In genomic region chr7:40884855-40885489, GRCm38 (mm10) we compare ENCODE assay signal across 10 mouse cellular contexts. TPM values are rescaled to one million over a fixed set of nuclear protein-coding genes. Genes with fewer than 3 reads are reported as not detected.
DNase-seq lines count a peak whose midpoint lies in the region; ATAC-seq and TF ChIP-seq lines count a peak whose summit lies in the region.
"Had no signal": no experiment of that assay in that cellular context is flagged by ENCODE, and none has a peak within 500 bp of the region (broad histone marks: within the 10 kb centered on the region; RNA-seq: fewer than 3 reads in every experiment).

No protein-coding gene starts in this region.

- no peak for TF ChIP-seq EP300 in stomach, postnatal 0 days (optimal IDR thresholded peaks at IDR 0.05)

- 42% methylated on average over 8 of the region's 8 CpGs for WGBS in forebrain, embryonic 16.5 days
- WGBS in stomach, postnatal 0 days: 67% methylated on average over 8 of the region's 8 CpGs
- 57% methylated on average over 8 of the region's 8 CpGs for WGBS in heart, embryonic 12.5 days

- TF ChIP-seq CTCF in stomach, postnatal 0 days (IDR thresholded peaks at IDR 0.05; ENCODE audit: low read depth): no peak

- H3K9ac ChIP-seq in forebrain, embryonic 16.5 days (replicated peaks; ENCODE audit: low read depth, low read length): no peak overlapping the region
- H3K9ac ChIP-seq in stomach, postnatal 0 days (ENCODE audit: low read length): no peak overlapping the region
- H3K9ac ChIP-seq in heart, embryonic 12.5 days: no peak overlapping the region
- H3K9ac ChIP-seq: neural tube, embryonic 12.5 days had no signal

- H3K4me1 ChIP-seq in forebrain, embryonic 16.5 days (replicated peaks; ENCODE audit: control insufficient read depth, insufficient read depth, low read length): no peaks in the 10 kb centered on the region
- H3K4me1 ChIP-seq in stomach, postnatal 0 days (replicated peaks; ENCODE audit: control insufficient read depth, insufficient read depth): no peaks in the 10 kb centered on the region
- no peaks in the 10 kb centered on the region for H3K4me1 ChIP-seq in heart, embryonic 12.5 days (replicated peaks)
- H3K4me1 ChIP-seq: neural tube, embryonic 12.5 days had no signal

- peak; percentile 45; the same call in 1 of the 2 replicates for ATAC-seq in forebrain, embryonic 16.5 days
- ATAC-seq in stomach, postnatal 0 days (ENCODE audit: low FRiP score, low TSS enrichment): no peak
- ATAC-seq in heart, embryonic 12.5 days (ENCODE audit: insufficient number of reproducible peaks, low FRiP score): no peak
- no peak for ATAC-seq in inflammation-experienced regulatory T-cells, adult 6 months
- no peak for ATAC-seq in megakaryocyte-erythroid progenitor cell, adult 5-6 weeks (replicated peaks; ENCODE audit: low FRiP score, low TSS enrichment, poor library complexity, severe bottlenecking)

- no peaks in the 10 kb centered on the region for H3K36me3 ChIP-seq in forebrain, embryonic 16.5 days (ENCODE audit: control insufficient read depth, insufficient read depth)
- H3K36me3 ChIP-seq in stomach, postnatal 0 days (ENCODE audit: control insufficient read depth, insufficient read depth, low read length): no peaks in the 10 kb centered on the region
- no peaks in the 10 kb centered on the region for H3K36me3 ChIP-seq in heart, embryonic 12.5 days
- H3K36me3 ChIP-seq: G1E; neural tube, embryonic 12.5 days had no signal

- no peak overlapping the region for H3K27ac ChIP-seq in forebrain, embryonic 16.5 days (ENCODE audit: low read length)
- H3K27ac ChIP-seq in stomach, postnatal 0 days (replicated peaks): no peak overlapping the region
- H3K27ac ChIP-seq in heart, embryonic 12.5 days (ENCODE audit: poor library complexity, severe bottlenecking): no peak overlapping the region
- H3K27ac ChIP-seq: neural tube, embryonic 12.5 days had no signal

- H3K4me3 ChIP-seq in forebrain, embryonic 16.5 days (replicated peaks; ENCODE audit: low read length): no peak overlapping the region
- no peak overlapping the region for H3K4me3 ChIP-seq in stomach, postnatal 0 days (ENCODE audit: low read depth, low read length)
- H3K4me3 ChIP-seq in heart, embryonic 12.5 days: no peak overlapping the region
- H3K4me3 ChIP-seq: neural tube, embryonic 12.5 days had no signal

- H3K27me3 ChIP-seq in forebrain, embryonic 16.5 days (replicated peaks; ENCODE audit: control insufficient read depth, insufficient read depth, low read length): no peaks in the 10 kb centered on the region
- H3K27me3 ChIP-seq in stomach, postnatal 0 days (ENCODE audit: control insufficient read depth, insufficient read depth, low read length): no peaks in the 10 kb centered on the region
- no peaks in the 10 kb centered on the region for H3K27me3 ChIP-seq in heart, embryonic 12.5 days (replicated peaks)
- H3K27me3 ChIP-seq: neural tube, embryonic 12.5 days had no signal

- H3K9me3 ChIP-seq in forebrain, embryonic 16.5 days (ENCODE audit: control insufficient read depth, low read length): no peaks in the 10 kb centered on the region
- H3K9me3 ChIP-seq in stomach, postnatal 0 days (ENCODE audit: control insufficient read depth, low read length): no peaks in the 10 kb centered on the region
- H3K9me3 ChIP-seq in heart, embryonic 12.5 days (replicated peaks): no peaks in the 10 kb centered on the region
- H3K9me3 ChIP-seq: neural tube, embryonic 12.5 days had no signal

- DNase-seq in ovary, adult 18-20 months (ENCODE audit: low spot score): peak; percentile 6
- no peak for DNase-seq in ovary, postnatal 14 days (ENCODE audit: low spot score)
- peak; percentile 54 to 75 for DNase-seq in layer of hippocampus, postnatal 14 days (ENCODE audit: low spot score in 2 of 2)
- DNase-seq in stomach, postnatal 0 days (ENCODE audit: low spot score): peak; percentile 16

- H3K4me2 ChIP-seq in forebrain, embryonic 16.5 days (ENCODE audit: low read length): no peak overlapping the region
- no peak overlapping the region for H3K4me2 ChIP-seq in stomach, postnatal 0 days (replicated peaks; ENCODE audit: low read depth)
- H3K4me2 ChIP-seq in heart, embryonic 12.5 days: no peak overlapping the region
- H3K4me2 ChIP-seq: neural tube, embryonic 12.5 days had no signal

RNA-seq across cellular contexts. Expression of gene Vstm2b, which starts 13.2 kb away (rescaled TPM):
- polyA plus RNA-seq in forebrain, embryonic 16.5 days (2015; fragmentation: Nextera tagmentation; extraction: Ambion mirVana): 17.8 and 18.8 TPM in 2 replicates
- total RNA-seq in layer of hippocampus, postnatal 14 days (2021): 10 to 100 TPM; 54.5 to 55.0 TPM
- 0.80 and 0.81 TPM in 2 replicates for polyA plus RNA-seq in stomach, postnatal 0 days (2015; fragmentation: Nextera tagmentation; extraction: Ambion mirVana)
- polyA plus RNA-seq in heart, embryonic 12.5 days (2016; fragmentation: Nextera tagmentation; extraction: Ambion mirVana): 0.35 and 0.42 TPM in 2 replicates
- polyA plus RNA-seq in inflammation-experienced regulatory T-cells, adult 6 months (2017; shearing (Covaris generic)): not detected
- total RNA-seq in megakaryocyte-erythroid progenitor cell, adult 5-6 weeks (2014; fragmentation: Nextera tagmentation): not detected in 2 replicates
- not detected in 2 replicates for total RNA-seq in megakaryocyte-erythroid progenitor cell, adult 5-6 weeks (2017)
- total RNA-seq: G1E had no signal
- polyA plus RNA-seq: G1E had no signal

Comparison
In these comparisons a context has a peak if more than half of its experiments do, and no peak if none do; other contexts are left out.
1. RNA of gene Vstm2b, which starts 13.2 kb away (polyA plus RNA-seq): 17.8 to 18.8 TPM in forebrain, embryonic 16.5 days; 0.80 to 0.81 TPM in stomach, postnatal 0 days, 0.35 to 0.42 TPM in heart, embryonic 12.5 days and not detected in inflammation-experienced regulatory T-cells, adult 6 months; every median in the first group is over 10 times any median in the second.